18 mouse cellular contexts compared by ENCODE assay signal in genomic region chr6:103377277-103377676, GRCm38 (mm10).
DNase-seq lines count a peak whose midpoint lies in the region; ATAC-seq and TF ChIP-seq lines count a peak whose summit lies in the region.
"Had no signal": no experiment of that assay in that cellular context is flagged by ENCODE, and none has a peak within 500 bp of the region (broad histone marks: within the 10 kb centered on the region; RNA-seq: fewer than 3 reads in every experiment).

No protein-coding gene starts in this region.

- 28% methylated on average over 1 of the region's 1 CpGs for WGBS in hindbrain, embryonic 13.5 days
- 52% methylated on average over 1 of the region's 1 CpGs for WGBS in hindbrain, postnatal 0 days
- WGBS in hindbrain, embryonic 14.5 days = 42% methylated on average over 1 of the region's 1 CpGs

- TF ChIP-seq POLR2A in brain, embryonic 14.5 days (IDR thresholded peaks at IDR 0.05; ENCODE audit: borderline replicate concordance, extremely low read depth, insufficient read depth, insufficient read length, poor library complexity, severe bottlenecking) = no peak

- no peak overlapping the region for H3K4me2 ChIP-seq in hindbrain, embryonic 13.5 days
- no peak overlapping the region for H3K4me2 ChIP-seq in hindbrain, postnatal 0 days (ENCODE audit: low read depth, low read length)
- H3K4me2 ChIP-seq in hindbrain, embryonic 14.5 days (replicated peaks) = no peak overlapping the region
- H3K4me2 ChIP-seq: kidney, embryonic 15.5 days; stomach, embryonic 15.5 days had no signal

- peaks cover 20% of the 10 kb centered on the region for H3K4me1 ChIP-seq in hindbrain, embryonic 13.5 days (replicated peaks)
- no peaks in the 10 kb centered on the region for H3K4me1 ChIP-seq in hindbrain, postnatal 0 days (ENCODE audit: insufficient read depth, low read length)
- H3K4me1 ChIP-seq in hindbrain, embryonic 14.5 days (replicated peaks; ENCODE audit: control insufficient read depth, insufficient read depth, low read length) = 0 out of 2 replicates have a peak, but pooled peaks cover 3% of the 10 kb centered on the region
- H3K4me1 ChIP-seq: kidney, embryonic 15.5 days; stomach, embryonic 15.5 days had no signal

- no peak overlapping the region for H3K9ac ChIP-seq in hindbrain, embryonic 13.5 days
- H3K9ac ChIP-seq in hindbrain, postnatal 0 days (replicated peaks; ENCODE audit: low read length) = no peak overlapping the region
- H3K9ac ChIP-seq in hindbrain, embryonic 14.5 days = no peak overlapping the region
- H3K9ac ChIP-seq: kidney, embryonic 15.5 days; stomach, embryonic 15.5 days had no signal

- 0 out of 2 replicates have a peak, but pooled peaks have one; percentile 29 for ATAC-seq in hindbrain, embryonic 13.5 days (ENCODE audit: low FRiP score)
- no peak for ATAC-seq in hindbrain, postnatal 0 days
- peak; percentile 41; the same call in 1 of the 2 replicates for ATAC-seq in hindbrain, embryonic 14.5 days (ENCODE audit: low FRiP score)

- H3K27me3 ChIP-seq in hindbrain, embryonic 13.5 days = no peaks in the 10 kb centered on the region
- no peaks in the 10 kb centered on the region for H3K27me3 ChIP-seq in hindbrain, postnatal 0 days (ENCODE audit: insufficient read depth, low read length)
- no peaks in the 10 kb centered on the region for H3K27me3 ChIP-seq in hindbrain, embryonic 14.5 days (ENCODE audit: control insufficient read depth, insufficient read depth, low read length)
- H3K27me3 ChIP-seq: kidney, embryonic 15.5 days; stomach, embryonic 15.5 days had no signal

- intact Hi-C loops in gastrocnemius, postnatal 36 days (cut with DNase I) = no loop called here

- peak; percentile 39 for DNase-seq in embryo, embryonic 11 days
- no peak for DNase-seq in embryo, embryonic 10 days (ENCODE audit: low spot score)
- DNase-seq in hindbrain, postnatal 0 days (ENCODE audit: low spot score) = no peak
- peak; percentile 74 for DNase-seq in brain, embryonic 14.5 days (ENCODE audit: low read depth)
- no peak for DNase-seq in hindbrain, embryonic 14.5 days (ENCODE audit: low spot score)
- DNase-seq in gastrocnemius, postnatal 36 days = no peak
- DNase-seq in Muller cell, postnatal 12 days (ENCODE audit: inconsistent ontology term) = no peak
- DNase-seq: adrenal gland, postnatal 14 days; cerebellum, adult 8-10 months; heart, adult 11 months; kidney, adult 11 months; kidney, postnatal 36 days; layer of hippocampus, postnatal 36 days; thymus, postnatal 25 days had no signal

- no peaks in the 10 kb centered on the region for H3K9me3 ChIP-seq in hindbrain, embryonic 13.5 days
- H3K9me3 ChIP-seq in hindbrain, postnatal 0 days (ENCODE audit: low read length) = no peaks in the 10 kb centered on the region
- H3K9me3 ChIP-seq in hindbrain, embryonic 14.5 days (ENCODE audit: control insufficient read depth, low read length) = no peaks in the 10 kb centered on the region
- H3K9me3 ChIP-seq: kidney, embryonic 15.5 days; stomach, embryonic 15.5 days had no signal

- peak overlapping the region; percentile 36 for H3K27ac ChIP-seq in hindbrain, embryonic 13.5 days
- no peak overlapping the region for H3K27ac ChIP-seq in hindbrain, postnatal 0 days
- peak overlapping the region; percentile 3; the same call in 1 of the 2 replicates for H3K27ac ChIP-seq in hindbrain, embryonic 14.5 days
- H3K27ac ChIP-seq: kidney, embryonic 15.5 days; macrophage; stomach, embryonic 15.5 days had no signal

- no peak for TF ChIP-seq CTCF in hindbrain, postnatal 0 days (IDR thresholded peaks at IDR 0.05; ENCODE audit: low read depth)
- no peak for TF ChIP-seq CTCF in brain, embryonic 14.5 days (IDR thresholded peaks at IDR 0.05; ENCODE audit: borderline replicate concordance, extremely low read depth, insufficient read depth, insufficient read length)

- H3K36me3 ChIP-seq in hindbrain, embryonic 13.5 days = no peaks in the 10 kb centered on the region
- H3K36me3 ChIP-seq in hindbrain, postnatal 0 days (ENCODE audit: insufficient read depth, low read length) = no peaks in the 10 kb centered on the region
- H3K36me3 ChIP-seq in hindbrain, embryonic 14.5 days (replicated peaks; ENCODE audit: control insufficient read depth, insufficient read depth) = no peaks in the 10 kb centered on the region
- H3K36me3 ChIP-seq: kidney, embryonic 15.5 days; stomach, embryonic 15.5 days had no signal

- no peak overlapping the region for H3K4me3 ChIP-seq in hindbrain, embryonic 13.5 days
- H3K4me3 ChIP-seq in hindbrain, postnatal 0 days (ENCODE audit: low read length) = no peak overlapping the region
- H3K4me3 ChIP-seq in hindbrain, embryonic 14.5 days (replicated peaks; ENCODE audit: low read length) = no peak overlapping the region
- H3K4me3 ChIP-seq: kidney, embryonic 15.5 days; stomach, embryonic 15.5 days had no signal

Comparison
In these comparisons a context has a peak if more than half of its experiments do, and no peak if none do; other contexts are left out.
1. DNase-seq: peak in embryo, embryonic 11 days (single experiment) and brain, embryonic 14.5 days (single experiment); none in embryo, embryonic 10 days (single experiment), hindbrain, postnatal 0 days (single experiment), hindbrain, embryonic 14.5 days (single experiment), gastrocnemius, postnatal 36 days (0 of 2) and Muller cell, postnatal 12 days (single experiment).